Mouse (Mus musculus): ENCODE data around the gene Wdr95. TPM values are rescaled to one million over a fixed set of nuclear protein-coding genes. Genes with fewer than 3 reads are reported as not detected.

Gene Wdr95
- under 1 TPM in 1 of 2 experiments, not detected in 1; 0.30 TPM for total RNA-seq (2021)
- long read RNA-seq, experiment 1, partial matches to known transcripts = 0 of 1 reads
- long read RNA-seq, experiment 1, other reads (novel, unspliced or antisense) = 1 of 1 reads
- long read RNA-seq, experiment 2 = 0 reads

GRCm38 (mm10) chr5:149527999-149528729 lies at the start of gene Wdr95:
Gene Wdr95, plus strand, starts transcription at chr5:149528679.
- intact Hi-C loops (cut with DNase I) = loop anchor here (5.0 kb wide), 1 partner anchor 76 kb away; no protein-coding TSS in a partner anchor
- DNase-seq = peak; percentile 38 to 41

- no peak for DNase-seq
- intact Hi-C loops (cut with DNase I) = no loop called here
These were observed 46.6 kb upstream of the Wdr95 start for GRCm38 (mm10) chr5:149481920-149482319.

GRCm38 (mm10) chr5:149483321-149484052 lies 45.0 kb upstream of the Wdr95 start:
- intact Hi-C loops (cut with DNase I) = no loop called here

GRCm38 (mm10) chr5:149484270-149484669 lies 44.2 kb upstream of the Wdr95 start:
- no peak for DNase-seq
- intact Hi-C loops (cut with DNase I) = no loop called here

More at GRCm38 (mm10) chr5:149483321-149484052, 45.0 kb upstream of the Wdr95 start:
- no peak for DNase-seq

GRCm38 (mm10) chr5:149485447-149485846 lies 43.0 kb upstream of the Wdr95 start:
- intact Hi-C loops (cut with DNase I) = no loop called here

GRCm38 (mm10) chr5:149488360-149489021 lies 40.0 kb upstream of the Wdr95 start:
- intact Hi-C loops (cut with DNase I) = no loop called here
- DNase-seq = no peak

More at GRCm38 (mm10) chr5:149485447-149485846, 43.0 kb upstream of the Wdr95 start:
- DNase-seq = no peak

GRCm38 (mm10) chr5:149489136-149489535 lies 39.3 kb upstream of the Wdr95 start:
- no peak for DNase-seq
- intact Hi-C loops (cut with DNase I) = no loop called here

- intact Hi-C loops (cut with DNase I) = no loop called here
- DNase-seq = no peak
These were observed 38.2 kb upstream of the Wdr95 start for GRCm38 (mm10) chr5:149490275-149490674.

- intact Hi-C loops (cut with DNase I) = no loop called here
- no peak for DNase-seq
These were observed 32.8 kb upstream of the Wdr95 start for GRCm38 (mm10) chr5:149495655-149496054.

- no peak for DNase-seq
- intact Hi-C loops (cut with DNase I) = no loop called here
These were observed 31.9 kb upstream of the Wdr95 start for GRCm38 (mm10) chr5:149496401-149497066.

GRCm38 (mm10) chr5:149499936-149500335 lies 28.5 kb upstream of the Wdr95 start:
- intact Hi-C loops (cut with DNase I) = no loop called here
- DNase-seq = no peak

GRCm38 (mm10) chr5:149503423-149504175 lies 24.9 kb upstream of the Wdr95 start:
- DNase-seq = no peak
- intact Hi-C loops (cut with DNase I) = no loop called here

GRCm38 (mm10) chr5:149504985-149505384 lies 23.5 kb upstream of the Wdr95 start:
- DNase-seq = no peak
- intact Hi-C loops (cut with DNase I) = no loop called here

- no peak for DNase-seq
- intact Hi-C loops (cut with DNase I) = no loop called here
These were observed 22.4 kb upstream of the Wdr95 start for GRCm38 (mm10) chr5:149506033-149506432.

- DNase-seq = no peak
- intact Hi-C loops (cut with DNase I) = no loop called here
These were observed 20.1 kb upstream of the Wdr95 start for GRCm38 (mm10) chr5:149508094-149509029.

- DNase-seq = no peak
- intact Hi-C loops (cut with DNase I) = no loop called here
These were observed 18.2 kb upstream of the Wdr95 start for GRCm38 (mm10) chr5:149510323-149510722.

- no peak for DNase-seq
- intact Hi-C loops (cut with DNase I) = no loop called here
These were observed 15.8 kb upstream of the Wdr95 start for GRCm38 (mm10) chr5:149512695-149513094.

GRCm38 (mm10) chr5:149513438-149514086 lies 14.9 kb upstream of the Wdr95 start:
- DNase-seq = no peak
- intact Hi-C loops (cut with DNase I) = no loop called here
